Mouse (Mus musculus): Measurements from ENCODE around the gene Gpr88.
A peak's percentile ranks its signal among the peaks of the same experiment; 100 is the strongest.
"Not testable (repeated sequence)": the region's sequence is repeated elsewhere in the genome, so short reads cannot be mapped to it uniquely, and the experiment has no call there.

Gene Gpr88

GRCm38 (mm10) chr3:116242685-116243084 lies 10.6 kb downstream of the Gpr88 start:
- DNase-seq (ENCODE audit: low spot score in 2 of 2), result no peak

GRCm38 (mm10) chr3:116237527-116237926 lies 15.8 kb downstream of the Gpr88 start:
- DNase-seq (ENCODE audit: low spot score in 2 of 2), result no peak

- DNase-seq (ENCODE audit: low spot score in 2 of 2), result no peak
Measured at GRCm38 (mm10) chr3:116236856-116237255, 16.4 kb downstream of the Gpr88 start.

- no peak for DNase-seq (ENCODE audit: low spot score in 2 of 2)
Measured at GRCm38 (mm10) chr3:116233515-116233914, 19.8 kb downstream of the Gpr88 start.

GRCm38 (mm10) chr3:116232763-116233162 lies 20.5 kb downstream of the Gpr88 start:
- DNase-seq (ENCODE audit: low spot score in 2 of 2), result no peak

DNA sequence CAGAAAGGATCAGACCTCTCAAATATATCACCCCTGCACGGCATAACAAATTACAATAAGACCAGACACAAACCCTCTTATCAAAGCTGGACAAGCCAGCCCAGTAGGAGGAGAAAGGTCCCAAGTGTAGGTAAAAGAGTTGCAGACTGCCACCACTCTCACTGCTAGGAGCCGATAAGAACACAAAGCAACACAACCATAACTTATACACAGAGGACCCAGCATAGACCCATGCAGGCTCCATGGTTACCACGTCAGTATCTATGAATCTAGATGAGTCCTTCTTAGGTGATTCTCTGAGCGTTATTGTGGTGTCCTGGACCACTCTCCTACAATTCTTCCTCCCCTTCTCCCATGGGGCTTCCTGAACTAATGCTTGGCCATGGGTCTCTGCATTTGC lies 24.0 kb downstream of the Gpr88 start:
- no peak for DNase-seq (ENCODE audit: low spot score in 2 of 2)

DNA sequence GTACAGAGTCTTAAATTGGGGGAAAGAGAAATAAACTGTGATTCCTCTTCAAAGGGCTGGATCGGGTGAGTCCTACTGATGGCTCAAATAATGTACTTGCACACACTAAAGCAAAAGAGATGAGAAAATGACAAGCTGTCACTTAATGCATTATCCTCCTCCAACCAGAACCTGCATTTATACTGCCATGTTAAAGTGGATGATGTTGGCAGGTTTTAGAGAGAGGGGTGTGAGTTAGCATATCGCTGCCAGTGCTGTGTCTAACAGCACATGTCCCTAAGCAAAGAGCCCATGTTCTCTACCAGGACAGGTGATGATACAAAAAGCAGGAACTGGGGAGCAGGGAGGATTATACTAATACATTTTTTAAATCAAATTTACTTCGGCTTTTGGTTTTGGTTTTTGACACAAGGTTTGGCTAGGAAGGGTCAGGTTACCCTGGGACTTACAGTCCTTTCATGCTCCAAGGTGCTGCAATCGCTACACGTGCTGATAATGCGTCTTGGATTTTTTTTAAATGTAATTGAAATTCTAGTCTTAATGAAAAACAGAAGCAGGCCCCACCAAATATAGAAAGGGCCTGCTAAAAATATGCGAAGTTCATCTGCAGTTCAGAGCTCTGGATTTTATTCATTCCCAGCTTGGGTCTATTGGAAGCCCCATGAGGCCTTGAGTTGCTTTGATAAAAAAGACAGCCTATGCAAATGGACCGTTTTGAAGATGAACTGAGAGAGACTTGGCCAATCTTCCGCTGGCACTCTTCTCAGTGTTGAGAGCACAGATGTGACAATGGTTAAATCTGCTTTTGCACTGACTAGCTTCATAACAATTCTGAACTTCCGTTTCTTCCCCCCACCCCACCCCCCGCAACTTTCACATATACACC lies 24.7 kb downstream of the Gpr88 start:
- no peak for DNase-seq (ENCODE audit: low spot score in 2 of 2)

DNA sequence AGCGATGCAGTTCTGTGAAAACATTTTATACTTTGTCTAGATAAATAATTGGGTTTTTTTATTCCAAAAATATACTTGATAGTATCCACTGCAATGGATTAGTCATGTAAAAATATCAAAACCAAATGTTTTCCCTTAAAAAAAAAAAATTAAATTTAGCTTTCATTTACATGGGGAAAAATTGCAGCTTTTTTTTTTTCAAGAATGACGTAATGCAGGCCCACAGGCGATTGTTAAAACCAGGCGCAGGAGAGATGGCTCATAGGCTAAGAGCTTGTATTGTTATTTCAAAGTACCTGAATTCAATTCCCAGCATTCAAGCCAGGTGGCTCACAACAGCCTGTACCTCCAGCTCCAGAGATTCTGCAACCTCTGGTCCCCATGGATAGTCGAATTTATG lies 25.9 kb downstream of the Gpr88 start:
- no peak for DNase-seq (ENCODE audit: low spot score in 2 of 2)

GRCm38 (mm10) chr3:116226915-116227314 lies 26.4 kb downstream of the Gpr88 start:
- no peak for DNase-seq (ENCODE audit: low spot score in 2 of 2)

GRCm38 (mm10) chr3:116222511-116223243 lies 30.6 kb downstream of the Gpr88 start:
- DNase-seq (ENCODE audit: low spot score in 2 of 2), result no peak

GRCm38 (mm10) chr3:116221686-116222010 lies 31.7 kb downstream of the Gpr88 start:
- peak in 1 of 2 experiments; percentile 11 for DNase-seq (ENCODE audit: low spot score in 2 of 2)

- DNase-seq (ENCODE audit: low spot score in 2 of 2), result no peak
Measured at GRCm38 (mm10) chr3:116220980-116221685, 32.2 kb downstream of the Gpr88 start.

GRCm38 (mm10) chr3:116217398-116217797 lies 35.9 kb downstream of the Gpr88 start:
- DNase-seq (ENCODE audit: low spot score in 2 of 2), result not testable (repeated sequence)

GRCm38 (mm10) chr3:116216261-116216660 lies 37.0 kb downstream of the Gpr88 start:
- no peak for DNase-seq (ENCODE audit: low spot score in 2 of 2)

GRCm38 (mm10) chr3:116211639-116212038 lies 41.7 kb downstream of the Gpr88 start:
- no peak for DNase-seq (ENCODE audit: low spot score in 2 of 2)

- DNase-seq (ENCODE audit: low spot score in 2 of 2), result no peak
Measured at GRCm38 (mm10) chr3:116210720-116211121, 42.6 kb downstream of the Gpr88 start.

DNA sequence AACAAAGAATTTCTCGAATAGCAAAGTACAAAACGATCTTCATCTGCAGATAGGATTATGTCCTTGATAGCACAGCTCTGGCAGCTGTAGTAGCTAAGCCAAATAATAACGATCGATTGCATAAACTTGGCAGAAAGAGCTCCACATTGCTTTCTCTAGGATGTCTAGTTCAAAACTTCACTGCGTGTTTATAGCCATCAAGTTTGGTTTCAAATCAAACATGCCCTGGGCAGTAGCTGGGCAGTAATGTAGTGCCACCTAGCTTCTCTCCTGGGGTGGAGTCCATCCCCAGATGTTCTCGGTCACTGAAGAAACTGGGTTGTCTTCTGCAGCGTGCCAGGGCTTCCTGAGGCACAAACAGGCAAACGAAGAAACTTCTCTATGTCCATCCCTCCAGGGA lies 44.1 kb downstream of the Gpr88 start:
- DNase-seq (ENCODE audit: low spot score in 2 of 2), result no peak

DNA sequence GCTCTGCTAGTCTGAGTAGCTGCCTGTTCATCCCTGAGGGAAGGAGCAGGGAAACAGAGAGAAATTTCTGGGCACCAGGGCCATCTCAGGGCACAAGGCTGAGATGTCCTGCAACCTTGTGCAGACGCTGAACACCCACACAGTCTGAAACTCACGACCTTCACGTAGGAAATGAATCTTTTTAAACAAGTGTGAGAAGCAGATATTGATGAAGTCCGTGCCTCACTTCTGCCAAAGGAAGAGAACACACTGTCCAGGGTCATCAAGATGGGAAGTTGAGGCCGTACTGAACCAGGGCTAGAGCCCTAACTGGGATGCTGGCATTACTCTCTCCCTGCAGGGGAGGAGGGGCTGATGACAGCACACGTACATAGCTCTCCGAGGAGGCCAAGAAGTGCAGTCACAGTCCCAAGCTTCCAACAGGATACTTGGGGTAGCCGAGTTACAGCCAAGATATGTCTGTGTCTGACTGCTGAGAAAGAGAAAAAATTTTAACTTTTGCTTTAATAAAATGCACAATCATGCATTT lies 46.9 kb downstream of the Gpr88 start:
- DNase-seq (ENCODE audit: low spot score in 2 of 2), result no peak

DNA sequence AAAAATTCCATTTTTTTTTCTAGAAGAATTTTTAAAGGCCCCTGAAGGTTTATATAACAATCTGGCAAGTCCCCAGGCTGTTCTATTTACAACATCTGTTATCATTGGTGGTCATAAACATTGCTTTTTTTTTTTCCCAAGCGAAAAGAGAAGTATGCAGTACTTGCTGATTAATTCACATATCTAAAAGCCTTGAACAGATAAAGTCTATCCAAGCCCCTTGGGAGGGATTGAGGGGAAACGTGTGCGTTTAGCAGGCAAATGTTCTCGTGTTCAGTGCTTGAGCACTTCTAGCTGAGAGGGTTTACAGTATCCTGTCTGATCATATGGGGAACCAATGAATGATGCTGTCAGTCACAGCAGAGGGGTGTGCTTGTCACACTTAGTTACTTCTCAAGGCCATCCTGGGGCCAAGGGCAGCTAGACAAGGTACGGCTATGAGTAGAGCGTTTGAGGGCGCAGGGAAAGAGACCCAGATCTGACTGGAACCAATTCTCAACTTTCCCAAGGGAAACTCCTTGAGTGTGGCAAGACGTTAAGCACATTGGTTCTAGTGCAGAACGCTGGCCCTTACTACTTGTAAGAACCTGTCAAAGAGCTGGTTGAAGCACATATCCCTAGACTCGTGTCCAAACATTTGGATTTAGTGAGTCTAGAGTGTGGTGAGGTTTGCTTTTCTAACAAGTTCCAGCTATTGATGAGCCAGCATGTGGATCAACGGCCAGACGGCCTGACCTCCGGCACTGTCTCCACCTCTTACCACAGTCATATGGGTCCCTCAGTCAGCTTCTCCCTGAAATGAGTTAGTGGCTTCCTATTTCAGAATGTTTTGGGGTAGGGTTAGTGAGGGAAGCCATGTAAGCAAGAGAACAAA lies 47.7 kb downstream of the Gpr88 start:
- DNase-seq (ENCODE audit: low spot score in 2 of 2), result no peak

GRCm38 (mm10) chr3:116204643-116205042 lies 48.7 kb downstream of the Gpr88 start:
- DNase-seq (ENCODE audit: low spot score in 2 of 2), result no peak

DNA sequence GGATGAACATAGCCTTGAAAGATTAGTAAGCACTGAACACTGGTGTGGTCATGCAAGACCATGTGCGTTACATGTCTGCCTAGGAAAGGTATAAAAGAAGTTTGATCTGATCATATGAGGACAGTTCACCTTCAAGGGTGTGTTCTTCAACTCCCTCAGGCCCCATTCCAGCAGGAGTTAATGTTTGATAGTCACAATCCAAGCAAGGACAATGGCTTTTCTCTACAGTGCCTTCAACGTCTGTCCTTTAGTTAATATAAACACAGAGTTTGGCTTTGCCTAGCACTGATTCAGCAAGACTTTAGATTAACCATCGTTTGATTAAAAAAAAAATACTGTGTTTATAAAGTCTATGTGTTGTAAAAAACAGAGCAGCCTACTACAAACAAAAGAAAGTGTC lies 49.4 kb downstream of the Gpr88 start:
- DNase-seq (ENCODE audit: low spot score in 2 of 2), result no peak

Data from urinary bladder, postnatal 36 days (tissue).